Mouse (Mus musculus) G1E (cell line): Measurements from ENCODE around the gene Tspan9. TPM values are rescaled to one million over a fixed set of nuclear protein-coding genes. Genes with fewer than 3 reads are reported as not detected.

ENCODE experiments used
- ATAC-seq: 2 replicates; pipeline ENCODE4 v1.8.0; 2016; ENCODE audit warnings: mild to moderate bottlenecking; ENCODE audit not compliant: insufficient number of reproducible peaks, poor library complexity, low FRiP score, severe bottlenecking; ENCODE audit errors: extremely low read depth
- DNase-seq: peaks from one replicate; pipeline ENCODE4 v3.0.0; 2012; ENCODE audit warnings: low spot score
- H3K27me3 ChIP-seq: 2 replicates; pipeline ENCODE4 v1.6.1; 2012; ENCODE audit warnings: mild to moderate bottlenecking, low read length, inconsistent platforms; ENCODE audit not compliant: insufficient read depth
- H3K36me3 ChIP-seq: replicated peaks from 2 replicates; pipeline ENCODE3; 2012; ENCODE audit warnings: mild to moderate bottlenecking, inconsistent platforms
- H3K4me1 ChIP-seq: 2 replicates; pipeline ENCODE4 v1.6.1; 2012; ENCODE audit warnings: low read depth, low read length, inconsistent platforms, mixed read lengths; ENCODE audit not compliant: insufficient read depth
- H3K4me3 ChIP-seq: 2 replicates; pipeline ENCODE4 v1.5.1; 2012; ENCODE audit warnings: low read depth, mild to moderate bottlenecking, inconsistent platforms, low read length, moderate library complexity, mixed read lengths
- H3K9me3 ChIP-seq: replicated peaks from 2 replicates; pipeline ENCODE4 v1.6.1; 2012; ENCODE audit warnings: inconsistent platforms
- CTCF ChIP-seq: IDR thresholded peaks from 2 replicates; pipeline ENCODE4 v1.5.1; 2012; ENCODE audit warnings: low read depth, low read length, inconsistent platforms, mixed read lengths
- GATA1 ChIP-seq: IDR thresholded peaks from 2 replicates; pipeline ENCODE4 v1.6.1; 2012; ENCODE audit warnings: borderline replicate concordance, low read length, inconsistent platforms, mixed read lengths
- GATA2 ChIP-seq: IDR thresholded peaks from 2 replicates; pipeline ENCODE4 v1.6.1; 2012; ENCODE audit warnings: low read depth, low read length, inconsistent platforms, borderline replicate concordance
- POLR2AphosphoS5 ChIP-seq: IDR thresholded peaks from 2 replicates; pipeline ENCODE4 v1.6.1; 2012; ENCODE audit warnings: low read depth, low read length, inconsistent platforms; ENCODE audit not compliant: insufficient replicate concordance
- TAL1 ChIP-seq: conservative IDR thresholded peaks from 2 replicates; pipeline ENCODE4 v1.6.1; 2012; ENCODE audit warnings: low read depth, low read length, inconsistent platforms, mixed read lengths
- polyA plus RNA-seq: library from polyadenylated mRNA; stranded (reverse); fragments of >175 nt; gene quantifications from 2 replicates; pipeline ENCODE4 v1.2.3, GENCODE M21; 2012
- total RNA-seq, 2 experiments: library from RNA; stranded (forward) in 1 of 2; stranded (reverse) in 1 of 2; fragments of 200-1000 nt in 1 of 2; fragments of >200 nt in 1 of 2; fragmentation: Nextera tagmentation in 1 of 2; gene quantifications; 2 replicates each; pipeline ENCODE4 v1.2.3; 2014 to 2017

Gene Tspan9
- total and polyA plus RNA-seq, 3 experiments = 0.16 TPM; not detected in 2

DNA sequence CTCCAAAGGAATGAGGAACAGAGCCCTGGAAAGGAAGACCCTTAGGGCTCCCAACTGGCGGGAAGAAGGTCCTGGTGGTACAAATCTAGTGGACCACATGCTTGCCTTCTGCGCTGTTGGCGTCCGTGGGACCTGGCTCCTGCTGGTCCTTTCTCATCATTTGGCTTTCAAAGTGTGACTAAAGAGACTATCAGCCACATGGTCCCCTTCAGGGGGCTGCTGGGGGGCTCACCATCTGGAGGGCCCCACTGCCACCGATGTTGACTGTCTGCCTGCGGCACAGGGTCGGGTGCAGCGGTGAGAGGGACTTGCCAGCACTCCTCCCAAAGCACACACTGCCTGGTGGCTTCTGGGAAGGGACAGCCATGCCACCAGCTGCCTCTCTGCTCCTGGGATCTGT lies 150.4 kb downstream of the Tspan9 start:
- DNase-seq = no peak
- Histone ChIP-seq H3K9me3 (peaks cover 84% of the 10 kb centered on the region), H3K27me3 (no peaks in the 10 kb centered on the region), H3K4me3 (no peak overlapping the region), H3K36me3 (no peaks in the 10 kb centered on the region), H3K4me1 (no peaks in the 10 kb centered on the region)
- no peak for ATAC-seq
- TF ChIP-seq TAL1 (no peak), CTCF (no peak), POLR2AphosphoS5 (no peak), GATA1 (no peak), GATA2 (no peak)

DNA sequence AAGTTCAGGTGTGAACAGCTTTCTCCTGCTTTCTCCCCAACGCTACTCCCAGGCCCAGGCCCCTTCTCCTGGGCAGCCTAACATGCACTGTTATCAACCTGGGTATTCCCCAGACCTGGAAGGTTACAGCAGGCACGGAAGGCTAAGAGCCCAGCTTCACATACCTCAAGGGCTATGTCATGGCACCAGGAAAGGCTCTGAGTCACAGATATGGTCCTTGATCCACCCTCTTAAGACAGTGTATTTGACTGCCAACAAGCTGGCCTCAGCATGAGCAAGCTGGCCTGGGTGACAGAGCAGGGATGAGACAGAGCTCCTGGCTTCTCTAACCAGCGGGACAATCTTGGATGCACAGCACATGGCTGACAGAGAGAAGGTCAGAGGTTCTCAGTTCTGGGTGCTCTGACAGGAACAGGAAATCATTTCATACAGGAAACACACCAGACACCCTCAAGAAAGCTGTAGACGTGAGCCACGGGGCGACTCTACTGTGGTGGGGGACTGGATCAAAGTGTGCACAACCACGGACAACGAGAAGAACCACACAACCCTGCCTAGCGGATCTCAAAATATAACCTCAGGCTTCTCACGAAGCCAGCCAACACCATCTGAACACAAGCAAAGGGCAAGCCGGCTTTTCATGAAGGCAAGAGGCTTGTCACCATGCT lies 151.8 kb downstream of the Tspan9 start:
- TF ChIP-seq GATA2 (no peak), GATA1 (no peak), CTCF (no peak), POLR2AphosphoS5 (no peak), TAL1 (no peak)
- DNase-seq = no peak
- Histone ChIP-seq H3K4me1 (no peaks in the 10 kb centered on the region), H3K4me3 (no peak overlapping the region), H3K27me3 (no peaks in the 10 kb centered on the region), H3K9me3 (peaks cover 90% of the 10 kb centered on the region), H3K36me3 (no peaks in the 10 kb centered on the region)
- no peak for ATAC-seq

DNA sequence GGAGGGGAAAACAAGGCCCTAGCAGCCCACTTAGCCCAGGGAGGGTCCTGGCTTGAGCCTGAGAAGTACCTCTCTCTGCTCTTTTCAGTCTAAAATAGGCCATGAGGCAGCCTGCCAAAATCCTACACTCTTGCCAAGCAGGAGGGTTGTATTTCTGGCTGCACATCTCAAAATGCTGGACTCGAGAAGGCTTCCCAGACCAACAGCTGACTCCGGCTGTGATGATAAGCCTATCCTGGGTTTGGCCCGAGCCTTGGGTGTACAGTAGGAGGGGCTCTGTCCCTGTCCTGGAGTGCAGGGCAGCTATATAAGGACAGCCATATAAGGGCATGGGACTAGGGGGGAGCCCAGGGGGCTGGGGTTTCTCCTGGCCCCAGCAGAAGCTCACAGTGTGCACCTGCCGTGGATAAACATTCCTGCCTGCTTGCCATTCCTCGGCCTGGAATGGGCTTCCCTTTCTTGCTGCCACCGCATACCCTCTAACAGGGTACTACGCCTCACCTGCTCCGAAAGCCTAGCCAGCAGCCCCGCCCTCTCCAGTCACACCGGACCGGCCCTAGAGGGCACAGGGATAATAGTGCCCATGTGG lies 153.7 kb downstream of the Tspan9 start:
- DNase-seq = no peak
- no peak for ATAC-seq
- no peak for TF ChIP-seq POLR2AphosphoS5
- TF ChIP-seq TAL1 = no peak
- TF ChIP-seq GATA2 = no peak
- no peak for TF ChIP-seq CTCF
- no peak for TF ChIP-seq GATA1
- Histone ChIP-seq H3K4me1 (no peaks in the 10 kb centered on the region), H3K27me3 (no peaks in the 10 kb centered on the region), H3K36me3 (no peaks in the 10 kb centered on the region), H3K9me3 (peaks cover 94% of the 10 kb centered on the region), H3K4me3 (no peak overlapping the region; the same call in 1 of the 2 replicates)

DNA sequence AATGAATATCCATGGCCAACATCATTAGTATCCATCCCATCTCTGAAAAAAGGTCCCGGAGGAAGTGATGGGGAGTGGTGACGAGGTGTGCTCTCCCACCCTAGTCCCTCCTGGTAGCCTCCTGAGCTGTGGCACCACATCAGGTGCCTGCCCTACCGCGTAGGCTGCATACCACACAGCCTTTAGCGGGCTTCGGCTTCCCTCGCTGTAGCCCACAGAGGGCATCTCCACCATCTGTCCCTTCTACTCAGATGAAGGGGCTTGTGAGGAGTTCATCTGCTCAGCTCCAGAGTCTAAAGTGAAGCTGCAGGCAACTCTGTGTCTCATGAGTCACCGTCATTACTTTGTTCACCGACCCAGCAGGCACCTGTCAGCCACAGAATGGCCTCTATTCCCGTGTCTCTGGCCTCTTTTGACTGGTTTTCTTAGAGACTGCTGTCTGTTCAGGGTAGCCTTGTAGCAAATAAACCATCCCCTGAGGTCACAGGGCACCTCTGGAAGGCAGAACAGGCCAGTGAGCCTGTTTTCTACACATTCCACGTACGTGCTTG lies 154.4 kb downstream of the Tspan9 start:
- Histone ChIP-seq H3K27me3 (no peaks in the 10 kb centered on the region), H3K4me3 (no peak overlapping the region), H3K4me1 (no peaks in the 10 kb centered on the region), H3K9me3 (peaks cover 94% of the 10 kb centered on the region), H3K36me3 (no peaks in the 10 kb centered on the region)
- TF ChIP-seq TAL1 (no peak), GATA2 (no peak), GATA1 (no peak), CTCF (no peak), POLR2AphosphoS5 (no peak)
- ATAC-seq (no peak), DNase-seq (no peak)

DNA sequence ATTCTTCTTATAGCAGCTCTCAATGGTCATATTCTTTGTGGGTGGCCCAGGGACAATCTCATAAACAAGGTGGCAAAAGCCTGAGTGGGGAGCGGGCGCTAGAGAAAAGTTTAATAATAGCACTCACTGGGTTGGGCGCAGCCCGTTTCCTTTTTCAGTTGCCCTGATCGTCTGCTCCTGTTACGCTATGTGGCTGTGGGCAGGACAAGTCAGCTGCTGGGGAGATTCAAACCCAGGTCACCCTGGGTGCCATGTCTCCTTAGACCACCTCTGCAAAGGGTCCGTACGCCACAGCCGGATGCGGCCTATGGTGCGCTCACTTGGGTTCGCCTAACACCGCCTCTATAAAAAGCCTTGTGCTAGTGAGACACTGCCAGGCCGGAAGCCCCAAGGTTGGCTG lies 156.0 kb downstream of the Tspan9 start:
- no peaks in the 10 kb centered on the region for H3K27me3 ChIP-seq
- no peaks in the 10 kb centered on the region for H3K4me1 ChIP-seq
- TF ChIP-seq POLR2AphosphoS5 (no peak), TAL1 (no peak), GATA1 (no peak)
- peaks cover 94% of the 10 kb centered on the region for H3K9me3 ChIP-seq
- DNase-seq (no peak), ATAC-seq (no peak)
- no peaks in the 10 kb centered on the region for H3K36me3 ChIP-seq
- no peak overlapping the region for H3K4me3 ChIP-seq

DNA sequence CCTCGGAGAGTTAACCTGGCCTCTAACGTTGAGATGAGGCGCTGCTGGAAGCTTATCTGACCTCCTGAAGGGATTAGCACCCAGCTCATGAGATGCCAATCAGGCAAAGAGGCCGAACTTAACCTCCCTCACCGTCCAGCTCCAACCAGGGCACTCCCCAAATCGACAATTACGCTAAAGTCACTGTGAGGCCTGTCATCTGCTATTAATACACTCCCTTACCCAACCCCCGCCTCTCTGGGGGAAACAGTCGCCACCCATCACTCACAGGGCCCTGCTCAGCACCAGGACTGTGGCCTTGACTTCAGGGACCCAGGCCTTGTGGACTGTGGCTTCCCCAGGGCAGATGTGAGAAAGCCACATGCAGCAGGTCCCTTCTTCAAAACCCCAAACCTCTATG lies 157.0 kb downstream of the Tspan9 start:
- Histone ChIP-seq H3K4me1 (no peaks in the 10 kb centered on the region), H3K36me3 (no peaks in the 10 kb centered on the region), H3K4me3 (no peak overlapping the region), H3K9me3 (peaks cover 93% of the 10 kb centered on the region), H3K27me3 (no peaks in the 10 kb centered on the region)
- DNase-seq = no peak
- TF ChIP-seq GATA2 = no peak
- no peak for TF ChIP-seq CTCF
- TF ChIP-seq POLR2AphosphoS5 = no peak
- TF ChIP-seq GATA1 = no peak
- TF ChIP-seq TAL1 = no peak
- no peak for ATAC-seq
